29 mouse cellular contexts compared by ENCODE assay signal in genomic region chr9:37808456-37808855, GRCm38 (mm10). TPM values are rescaled to one million over a fixed set of nuclear protein-coding genes. Genes with fewer than 3 reads are reported as not detected.
DNase-seq lines count a peak whose midpoint lies in the region; ATAC-seq and TF ChIP-seq lines count a peak whose summit lies in the region.
"Had no signal": no experiment of that assay in that cellular context is flagged by ENCODE, and none has a peak within 500 bp of the region (broad histone marks: within the 10 kb centered on the region; RNA-seq: fewer than 3 reads in every experiment).

No protein-coding gene starts in this region.

- no peaks in the 10 kb centered on the region for H3K27me3 ChIP-seq in heart, embryonic 12.5 days (replicated peaks)
- H3K27me3 ChIP-seq in myocyte (ENCODE audit: control insufficient read depth, insufficient read depth, insufficient read length): no peaks in the 10 kb centered on the region
- no peaks in the 10 kb centered on the region for H3K27me3 ChIP-seq in intestine, embryonic 15.5 days (replicated peaks)
- H3K27me3 ChIP-seq: heart, embryonic 13.5 days; neural tube, embryonic 13.5 days had no signal

- H3K9ac ChIP-seq in heart, embryonic 12.5 days: no peak overlapping the region
- H3K9ac ChIP-seq in intestine, embryonic 15.5 days: no peak overlapping the region
- H3K9ac ChIP-seq: heart, embryonic 13.5 days; neural tube, embryonic 13.5 days had no signal

- 0 out of 2 replicates have a peak, but pooled peaks cover 3% of the 10 kb centered on the region for H3K4me1 ChIP-seq in heart, embryonic 12.5 days (replicated peaks)
- H3K4me1 ChIP-seq in intestine, embryonic 15.5 days (replicated peaks): no peaks in the 10 kb centered on the region
- H3K4me1 ChIP-seq: hindbrain, embryonic 10.5 days; midbrain, embryonic 10.5 days; neural tube, embryonic 13.5 days had no signal

- H3K79me2 ChIP-seq in myocyte (ENCODE audit: control insufficient read depth, insufficient read depth): no peaks in the 10 kb centered on the region

- WGBS in heart, embryonic 12.5 days: 85% methylated on average over 3 of the region's 3 CpGs
- 86% methylated on average over 3 of the region's 3 CpGs for WGBS in intestine, embryonic 15.5 days

- TF ChIP-seq POLR2A in myocyte (IDR thresholded peaks at IDR 0.05; ENCODE audit: insufficient read length, low read depth): no peak

- H3ac ChIP-seq in myocyte (ENCODE audit: control insufficient read depth, insufficient read length): no peak overlapping the region

- H3K4me2 ChIP-seq in heart, embryonic 12.5 days: no peak overlapping the region
- no peak overlapping the region for H3K4me2 ChIP-seq in myocyte (ENCODE audit: low read depth)
- H3K4me2 ChIP-seq in intestine, embryonic 15.5 days (replicated peaks): no peak overlapping the region
- H3K4me2 ChIP-seq: heart, embryonic 13.5 days; liver, embryonic 11.5 days; neural tube, embryonic 13.5 days had no signal

- no peak overlapping the region for H3K27ac ChIP-seq in heart, embryonic 12.5 days (ENCODE audit: poor library complexity, severe bottlenecking)
- no peak overlapping the region for H3K27ac ChIP-seq in intestine, embryonic 15.5 days
- H3K27ac ChIP-seq: heart, embryonic 13.5 days; hindbrain, embryonic 10.5 days; kidney, postnatal 0 days; midbrain, embryonic 10.5 days; neural tube, embryonic 13.5 days had no signal

- H3K36me3 ChIP-seq in heart, embryonic 12.5 days: no peaks in the 10 kb centered on the region
- no peaks in the 10 kb centered on the region for H3K36me3 ChIP-seq in myocyte (ENCODE audit: control insufficient read depth, insufficient read depth)
- no peaks in the 10 kb centered on the region for H3K36me3 ChIP-seq in intestine, embryonic 15.5 days
- H3K36me3 ChIP-seq: heart, embryonic 13.5 days; hindbrain, embryonic 10.5 days; midbrain, embryonic 10.5 days; neural tube, embryonic 13.5 days had no signal

- peak; percentile 7 for DNase-seq in heart, postnatal 4 days
- peak; percentile 92 for DNase-seq in Muller cell, postnatal 12 days (ENCODE audit: inconsistent ontology term)
- peak; percentile 8 for DNase-seq in brain, adult 2 months (ENCODE audit: low read depth, low spot score)
- DNase-seq in gastrocnemius, postnatal 10 days: no peak
- DNase-seq: cerebellum, adult 2 months; gastrocnemius, postnatal 36 days; kidney, adult 18-20 months; lung, adult 18-20 months; lung, postnatal 14 days; right cerebral cortex, postnatal 14 days; thymus, adult 2 months had no signal

- H3K4me3 ChIP-seq in heart, embryonic 12.5 days: no peak overlapping the region
- H3K4me3 ChIP-seq in myocyte: no peak overlapping the region
- H3K4me3 ChIP-seq in intestine, embryonic 15.5 days (replicated peaks): no peak overlapping the region
- H3K4me3 ChIP-seq: heart, embryonic 13.5 days; hindbrain, embryonic 10.5 days; midbrain, embryonic 10.5 days; neural tube, embryonic 13.5 days had no signal

- ATAC-seq in heart, embryonic 12.5 days (ENCODE audit: insufficient number of reproducible peaks, low FRiP score): no peak
- no peak for ATAC-seq in intestine, embryonic 15.5 days
- ATAC-seq: CD4-positive, CD25-positive, alpha-beta regulatory T cell, adult 4 months; forebrain, embryonic 16.5 days had no signal

- H3K9me3 ChIP-seq in heart, embryonic 12.5 days (replicated peaks): no peaks in the 10 kb centered on the region
- no peaks in the 10 kb centered on the region for H3K9me3 ChIP-seq in intestine, embryonic 15.5 days
- H3K9me3 ChIP-seq: heart, embryonic 13.5 days; hindbrain, embryonic 10.5 days; midbrain, embryonic 10.5 days; neural tube, embryonic 13.5 days had no signal

TF ChIP-seq in myocyte, 11 proteins besides CTCF, POLR2A, EP300 and RAD21:
- no peak for TF ChIP-seq SRF (IDR thresholded peaks at IDR 0.05; ENCODE audit: control insufficient read depth, insufficient read length, low read depth)
- TF ChIP-seq TCF3 (IDR thresholded peaks at IDR 0.05; ENCODE audit: insufficient read length, low read depth): no peak
- no peak for TF ChIP-seq POLR2AphosphoS2 (IDR thresholded peaks at IDR 0.05; ENCODE audit: insufficient read length, low read depth)
- no peak for TF ChIP-seq MYOG (IDR thresholded peaks at IDR 0.05; ENCODE audit: control insufficient read depth in 1 of 3, insufficient read depth in 1 of 3, insufficient read length in 2 of 3, low read depth in 2 of 3)
- 0 out of 2 replicates have a peak, but pooled peaks have one; percentile 3 for TF ChIP-seq CEBPB (IDR thresholded peaks at IDR 0.05; ENCODE audit: insufficient read depth, poor library complexity, severe bottlenecking)
- no peak for TF ChIP-seq REST (IDR thresholded peaks at IDR 0.05; ENCODE audit: insufficient read depth, insufficient read length)
TF ChIP-seq in myocyte: peak in this region for 1.

RNA-seq across cellular contexts. Expression of gene Olfr876, which starts 5.6 kb away (rescaled TPM):
- not detected for total RNA-seq in heart, postnatal 4 days (2021)
- not detected in 2 replicates for polyA plus RNA-seq in heart, embryonic 12.5 days (2016; fragmentation: Nextera tagmentation; extraction: Ambion mirVana)
- polyA plus RNA-seq in myocyte (2012; fragmentation: generic; extraction: Trizol): not detected
- total RNA-seq in gastrocnemius, postnatal 10 days (2021): not detected
- polyA plus RNA-seq in intestine, embryonic 15.5 days (2015; fragmentation: Nextera tagmentation; extraction: Ambion mirVana): not detected in 2 replicates
- total RNA-seq: adrenal gland, adult 18-20 months; ES-E14; gastrocnemius, postnatal 36 days; layer of hippocampus, postnatal 14 days; monocyte, adult 5-6 weeks had no signal
- polyA plus RNA-seq: CD4-positive, CD25-positive, alpha-beta regulatory T cell, adult 4 months; cerebellum, adult 2 months; embryonic facial prominence, embryonic 11.5 days; forebrain, embryonic 16.5 days; heart, embryonic 13.5 days; hindbrain, embryonic 10.5 days; kidney, postnatal 0 days; limb, embryonic 11.5 days; liver, embryonic 11.5 days; midbrain, embryonic 10.5 days; neural tube, embryonic 13.5 days; stomach, embryonic 16.5 days; thymus, adult 2 months had no signal

RNA-seq across cellular contexts. Expression of gene Olfr875, which starts 36.8 kb away (rescaled TPM):
- total RNA-seq in heart, postnatal 4 days (2021): not detected
- not detected in 2 replicates for polyA plus RNA-seq in heart, embryonic 12.5 days (2016; fragmentation: Nextera tagmentation; extraction: Ambion mirVana)
- polyA plus RNA-seq in myocyte (2012; fragmentation: generic; extraction: Trizol): not detected
- total RNA-seq in gastrocnemius, postnatal 10 days (2021): not detected
- not detected in 2 replicates for polyA plus RNA-seq in intestine, embryonic 15.5 days (2015; fragmentation: Nextera tagmentation; extraction: Ambion mirVana)
- total RNA-seq: adrenal gland, adult 18-20 months; ES-E14; gastrocnemius, postnatal 36 days; layer of hippocampus, postnatal 14 days; monocyte, adult 5-6 weeks had no signal
- polyA plus RNA-seq: CD4-positive, CD25-positive, alpha-beta regulatory T cell, adult 4 months; cerebellum, adult 2 months; embryonic facial prominence, embryonic 11.5 days; forebrain, embryonic 16.5 days; heart, embryonic 13.5 days; hindbrain, embryonic 10.5 days; limb, embryonic 11.5 days; liver, embryonic 11.5 days; midbrain, embryonic 10.5 days; neural tube, embryonic 13.5 days; stomach, embryonic 16.5 days; thymus, adult 2 months had no signal

RNA-seq across cellular contexts. Expression of gene Olfr877, which starts 45.6 kb away (rescaled TPM):
- total RNA-seq in heart, postnatal 4 days (2021): not detected
- not detected in 2 replicates for polyA plus RNA-seq in heart, embryonic 12.5 days (2016; fragmentation: Nextera tagmentation; extraction: Ambion mirVana)
- polyA plus RNA-seq in myocyte (2012; fragmentation: generic; extraction: Trizol): not detected
- not detected for total RNA-seq in gastrocnemius, postnatal 10 days (2021)
- polyA plus RNA-seq in intestine, embryonic 15.5 days (2015; fragmentation: Nextera tagmentation; extraction: Ambion mirVana): not detected in 2 replicates
- total RNA-seq: ES-E14; gastrocnemius, postnatal 36 days; layer of hippocampus, postnatal 14 days; monocyte, adult 5-6 weeks had no signal
- polyA plus RNA-seq: CD4-positive, CD25-positive, alpha-beta regulatory T cell, adult 4 months; cerebellum, adult 2 months; embryonic facial prominence, embryonic 11.5 days; forebrain, embryonic 16.5 days; heart, embryonic 13.5 days; hindbrain, embryonic 10.5 days; kidney, postnatal 0 days; limb, embryonic 11.5 days; liver, embryonic 11.5 days; midbrain, embryonic 10.5 days; neural tube, embryonic 13.5 days; stomach, embryonic 16.5 days; thymus, adult 2 months had no signal
